Mouse (Mus musculus): ENCODE measurements around the gene Lpcat3. TPM values are rescaled to one million over a fixed set of nuclear protein-coding genes. Genes with fewer than 3 reads are reported as not detected.
A peak's percentile ranks its signal among the peaks of the same experiment; 100 is the strongest.

The Lpcat3 gene
- polyA plus RNA-seq, 1 experiment from 2014 or later = 33.4 TPM

GRCm38 (mm10) chr6:124702102-124702783 lies 39.4 kb downstream of the Lpcat3 start:
- Histone ChIP-seq H3K9me3 (replicated peaks; ENCODE audit: control insufficient read depth, low read length) (no peaks in the 10 kb centered on the region), H3K36me3 (replicated peaks; ENCODE audit: control insufficient read depth, insufficient read depth, low read depth, low read length) (peaks cover 3% of the 10 kb centered on the region; the same call in 1 of the 2 replicates), H3K4me1 (ENCODE audit: control insufficient read depth, insufficient read depth, low read length) (no peaks in the 10 kb centered on the region), H3K4me3 (ENCODE audit: low read depth, low read length) (no peak overlapping the region), H3K27me3 (ENCODE audit: control insufficient read depth, insufficient read depth, low read length) (no peaks in the 10 kb centered on the region), H3K27ac (replicated peaks; ENCODE audit: low read depth, low read length) (no peak overlapping the region), H3K4me2 (ENCODE audit: low read depth, low read length) (no peak overlapping the region), H3K9ac (replicated peaks; ENCODE audit: low read length) (no peak overlapping the region)
- no peak for ATAC-seq (replicated peaks; ENCODE audit: insufficient number of reproducible peaks, low FRiP score, low TSS enrichment, low read depth)
- DNase-seq (ENCODE audit: low spot score) = no peak
- whole genome bisulfite sequencing = 92% methylated on average over 17 of the region's 17 CpGs

DNA sequence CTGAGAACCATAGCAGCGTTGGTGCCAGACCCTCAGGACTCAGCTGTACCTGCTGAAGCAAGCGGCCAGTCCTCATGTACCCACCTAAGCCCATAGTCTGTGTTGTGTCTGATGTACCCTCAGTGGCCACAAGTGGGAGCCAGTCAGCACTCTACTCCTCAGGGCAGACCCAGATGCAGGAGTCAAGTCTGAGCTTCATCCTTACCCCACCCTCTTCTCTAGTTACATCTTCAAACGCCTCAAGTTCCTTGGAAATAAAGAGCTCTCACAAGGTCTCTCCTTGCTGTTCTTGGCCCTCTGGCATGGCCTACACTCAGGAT lies 39.9 kb downstream of the Lpcat3 start:
- Histone ChIP-seq H3K36me3 (replicated peaks; ENCODE audit: control insufficient read depth, insufficient read depth, low read depth, low read length) (peaks cover 3% of the 10 kb centered on the region; the same call in 1 of the 2 replicates), H3K4me1 (ENCODE audit: control insufficient read depth, insufficient read depth, low read length) (no peaks in the 10 kb centered on the region), H3K9me3 (replicated peaks; ENCODE audit: control insufficient read depth, low read length) (no peaks in the 10 kb centered on the region), H3K27ac (replicated peaks; ENCODE audit: low read depth, low read length) (no peak overlapping the region), H3K4me2 (ENCODE audit: low read depth, low read length) (no peak overlapping the region), H3K9ac (replicated peaks; ENCODE audit: low read length) (no peak overlapping the region), H3K4me3 (ENCODE audit: low read depth, low read length) (no peak overlapping the region), H3K27me3 (ENCODE audit: control insufficient read depth, insufficient read depth, low read length) (no peaks in the 10 kb centered on the region)
- ATAC-seq (replicated peaks; ENCODE audit: insufficient number of reproducible peaks, low FRiP score, low TSS enrichment, low read depth) (peak; percentile 60), DNase-seq (ENCODE audit: low spot score) (peak; percentile 79)
- WGBS = 51% methylated on average over 3 of the region's 3 CpGs

- Histone ChIP-seq H3K27me3 (ENCODE audit: control insufficient read depth, insufficient read depth, low read length) (no peaks in the 10 kb centered on the region), H3K9ac (replicated peaks; ENCODE audit: low read length) (no peak overlapping the region), H3K27ac (replicated peaks; ENCODE audit: low read depth, low read length) (no peak overlapping the region), H3K9me3 (replicated peaks; ENCODE audit: control insufficient read depth, low read length) (no peaks in the 10 kb centered on the region), H3K4me2 (ENCODE audit: low read depth, low read length) (no peak overlapping the region), H3K4me1 (ENCODE audit: control insufficient read depth, insufficient read depth, low read length) (no peaks in the 10 kb centered on the region), H3K4me3 (ENCODE audit: low read depth, low read length) (no peak overlapping the region), H3K36me3 (replicated peaks; ENCODE audit: control insufficient read depth, insufficient read depth, low read depth, low read length) (peaks cover 3% of the 10 kb centered on the region; the same call in 1 of the 2 replicates)
- ATAC-seq (replicated peaks; ENCODE audit: insufficient number of reproducible peaks, low FRiP score, low TSS enrichment, low read depth) (no peak), DNase-seq (ENCODE audit: low spot score) (no peak)
- WGBS = 75% methylated on average over 7 of the region's 7 CpGs
Measured at GRCm38 (mm10) chr6:124703789-124704188, 41.0 kb downstream of the Lpcat3 start.

DNA sequence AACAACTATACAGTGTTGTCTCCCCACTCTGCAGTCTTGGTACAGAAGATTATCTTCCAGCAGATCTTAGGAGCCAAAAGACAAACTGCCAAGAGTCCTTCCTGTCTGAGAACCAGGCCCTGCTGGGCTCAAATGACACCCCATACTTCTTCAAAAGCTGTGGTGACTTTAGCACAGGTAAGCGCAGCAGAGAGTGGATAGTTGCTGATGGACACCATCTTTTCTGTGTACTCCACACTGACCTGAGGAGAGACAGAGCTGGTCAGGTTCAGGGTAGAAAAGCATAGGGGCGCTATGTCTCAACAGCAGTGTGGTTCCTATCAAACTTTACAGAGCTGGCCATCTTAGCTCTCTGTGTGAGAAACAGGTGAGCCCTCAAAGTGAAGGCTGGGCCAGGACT lies 41.6 kb downstream of the Lpcat3 start:
- Histone ChIP-seq H3K4me3 (ENCODE audit: low read depth, low read length) (no peak overlapping the region), H3K4me2 (ENCODE audit: low read depth, low read length) (no peak overlapping the region), H3K9me3 (replicated peaks; ENCODE audit: control insufficient read depth, low read length) (no peaks in the 10 kb centered on the region), H3K27me3 (ENCODE audit: control insufficient read depth, insufficient read depth, low read length) (no peaks in the 10 kb centered on the region), H3K36me3 (replicated peaks; ENCODE audit: control insufficient read depth, insufficient read depth, low read depth, low read length) (peaks cover 3% of the 10 kb centered on the region; the same call in 1 of the 2 replicates), H3K27ac (replicated peaks; ENCODE audit: low read depth, low read length) (no peak overlapping the region), H3K9ac (replicated peaks; ENCODE audit: low read length) (no peak overlapping the region), H3K4me1 (ENCODE audit: control insufficient read depth, insufficient read depth, low read length) (no peaks in the 10 kb centered on the region)
- 94% methylated on average over 2 of the region's 2 CpGs for WGBS
- ATAC-seq (replicated peaks; ENCODE audit: insufficient number of reproducible peaks, low FRiP score, low TSS enrichment, low read depth) = no peak
- no peak for DNase-seq (ENCODE audit: low spot score)

DNA sequence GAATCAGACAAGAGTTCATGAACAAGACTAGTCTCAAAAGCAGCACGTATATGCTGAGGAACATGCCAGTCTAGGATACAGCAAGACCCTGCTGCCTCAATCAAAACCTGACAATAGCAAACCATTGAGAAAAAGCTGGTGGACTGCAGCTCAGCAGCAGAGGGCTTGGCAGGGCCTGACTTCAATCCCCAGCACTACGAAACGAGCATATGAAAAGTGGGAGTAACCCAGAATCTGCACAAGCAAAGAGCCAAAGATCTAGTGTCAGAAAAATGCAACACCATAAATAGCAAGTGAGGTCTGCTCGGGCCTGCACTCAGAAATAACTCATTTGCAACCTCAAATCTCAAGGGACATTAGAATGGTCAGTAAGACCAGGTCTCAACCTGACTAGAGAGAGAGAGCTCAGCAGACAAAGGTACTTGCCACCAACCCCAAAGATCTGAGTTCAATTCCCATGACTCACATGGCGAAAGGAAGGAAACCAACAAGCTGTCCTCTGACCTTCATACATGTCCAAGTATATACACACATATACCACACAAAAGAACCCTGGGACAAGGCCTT lies 43.3 kb downstream of the Lpcat3 start:
- DNase-seq (ENCODE audit: low spot score) (no peak), ATAC-seq (replicated peaks; ENCODE audit: insufficient number of reproducible peaks, low FRiP score, low TSS enrichment, low read depth) (no peak)
- Histone ChIP-seq H3K9me3 (replicated peaks; ENCODE audit: control insufficient read depth, low read length) (no peaks in the 10 kb centered on the region), H3K4me1 (ENCODE audit: control insufficient read depth, insufficient read depth, low read length) (no peaks in the 10 kb centered on the region), H3K4me2 (ENCODE audit: low read depth, low read length) (no peak overlapping the region), H3K4me3 (ENCODE audit: low read depth, low read length) (no peak overlapping the region), H3K27ac (replicated peaks; ENCODE audit: low read depth, low read length) (no peak overlapping the region), H3K36me3 (replicated peaks; ENCODE audit: control insufficient read depth, insufficient read depth, low read depth, low read length) (peaks cover 3% of the 10 kb centered on the region; the same call in 1 of the 2 replicates), H3K27me3 (ENCODE audit: control insufficient read depth, insufficient read depth, low read length) (no peaks in the 10 kb centered on the region), H3K9ac (replicated peaks; ENCODE audit: low read length) (no peak overlapping the region)
- WGBS = 88% methylated on average over 5 of the region's 5 CpGs

- ATAC-seq (replicated peaks; ENCODE audit: insufficient number of reproducible peaks, low FRiP score, low TSS enrichment, low read depth) = no peak
- no peaks in the 10 kb centered on the region for H3K9me3 ChIP-seq (replicated peaks; ENCODE audit: control insufficient read depth, low read length)
- H3K4me1 ChIP-seq (ENCODE audit: control insufficient read depth, insufficient read depth, low read length) = no peaks in the 10 kb centered on the region
- peaks cover 3% of the 10 kb centered on the region; the same call in 1 of the 2 replicates for H3K36me3 ChIP-seq (replicated peaks; ENCODE audit: control insufficient read depth, insufficient read depth, low read depth, low read length)
- DNase-seq (ENCODE audit: low spot score) = no peak
- no peaks in the 10 kb centered on the region for H3K27me3 ChIP-seq (ENCODE audit: control insufficient read depth, insufficient read depth, low read length)
- no peak overlapping the region for H3K27ac ChIP-seq (replicated peaks; ENCODE audit: low read depth, low read length)
- no peak overlapping the region for H3K9ac ChIP-seq (replicated peaks; ENCODE audit: low read length)
- no peak overlapping the region for H3K4me2 ChIP-seq (ENCODE audit: low read depth, low read length)
- H3K4me3 ChIP-seq (ENCODE audit: low read depth, low read length) = no peak overlapping the region
- WGBS = 98% methylated on average over 10 of the region's 10 CpGs
Measured at GRCm38 (mm10) chr6:124708289-124708889, 45.6 kb downstream of the Lpcat3 start.

GRCm38 (mm10) chr6:124711824-124712782 lies 49.3 kb downstream of the Lpcat3 start, which contains the start of the genes Emg1 and Phb2:
TSS of gene Emg1 (minus strand) at chr6:124712178.
TSS of gene Phb2 (plus strand) at chr6:124712336.
- Histone ChIP-seq H3K27ac (replicated peaks; ENCODE audit: low read depth, low read length) (peak within 1 kb of the TSS; percentile 53), H3K36me3 (replicated peaks; ENCODE audit: control insufficient read depth, insufficient read depth, low read depth, low read length) (peaks cover 10% of the 10 kb centered on the region), H3K4me3 (ENCODE audit: low read depth, low read length) (peak within 1 kb of the TSS; percentile 70), H3K4me1 (ENCODE audit: control insufficient read depth, insufficient read depth, low read length) (no peaks in the 10 kb centered on the region; the same call in 1 of the 2 replicates), H3K27me3 (ENCODE audit: control insufficient read depth, insufficient read depth, low read length) (no peaks in the 10 kb centered on the region), H3K9ac (replicated peaks; ENCODE audit: low read length) (peak within 1 kb of the TSS; percentile 87), H3K4me2 (ENCODE audit: low read depth, low read length) (peak within 1 kb of the TSS; percentile 89), H3K9me3 (replicated peaks; ENCODE audit: control insufficient read depth, low read length) (no peaks in the 10 kb centered on the region)
- under 1% methylated on average over 76 of the region's 76 CpGs for WGBS
- peak; percentile 95 for ATAC-seq (replicated peaks; ENCODE audit: insufficient number of reproducible peaks, low FRiP score, low TSS enrichment, low read depth)
- peak; percentile 99 for DNase-seq (ENCODE audit: low spot score)
